Mouse (Mus musculus): ENCODE results near the gene Gbp9.
"Not testable (repeated sequence)": the region's sequence is repeated elsewhere in the genome, so short reads cannot be mapped to it uniquely, and the experiment has no call there.

DNA sequence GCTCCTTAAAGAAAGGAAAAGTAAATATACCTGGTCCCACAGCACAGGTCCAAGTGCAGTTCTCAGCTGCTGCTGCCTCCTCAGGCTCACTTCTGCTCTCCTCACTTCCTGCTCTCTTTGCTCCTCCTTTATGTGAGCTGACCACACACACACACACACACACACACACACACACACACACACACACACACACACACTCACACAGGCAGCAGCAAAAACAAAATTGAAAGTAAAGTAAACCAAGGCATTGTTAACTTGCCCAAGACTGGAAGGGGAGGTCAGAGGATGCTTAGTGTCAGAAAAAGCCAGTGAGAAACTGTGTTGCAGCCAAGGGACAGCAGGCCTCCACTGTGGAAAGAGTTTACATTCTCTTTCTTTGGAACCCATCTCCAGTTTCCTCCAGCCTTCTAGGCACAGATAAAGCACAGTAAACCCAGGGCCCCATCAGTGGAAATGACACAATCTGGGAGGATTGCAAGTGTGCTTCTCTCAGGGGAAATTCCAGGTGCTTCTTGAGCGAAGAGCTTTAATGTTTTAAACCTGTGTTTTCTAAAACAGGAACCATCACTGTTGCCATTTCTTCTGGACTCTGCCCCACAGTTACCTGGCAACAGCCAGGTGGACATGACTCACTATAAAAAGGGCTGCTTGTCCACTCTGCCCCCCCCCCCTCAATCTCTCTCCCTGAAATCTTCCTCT lies 85.7 kb downstream of the Gbp9 start:
- TF ChIP-seq CTCF (IDR thresholded peaks at IDR 0.05; ENCODE audit: low read depth, low read length); POLR2A (IDR thresholded peaks at IDR 0.05; ENCODE audit: extremely low read depth, insufficient read depth, low read length): not testable (repeated sequence)
